Mouse (Mus musculus) cerebellum, adult 11-12 months (tissue): ENCODE measurements around the gene Emc4.

ENCODE experiments used
- DNase-seq: peaks from one replicate; pipeline ENCODE4 v3.0.0; 2022

Emc4 gene

GRCm38 (mm10) chr2:112337211-112337610 lies 30.6 kb downstream of the Emc4 start:
- no peak for DNase-seq

- no peak for DNase-seq
Measured at GRCm38 (mm10) chr2:112332051-112332898, 35.6 kb downstream of the Emc4 start.

DNA sequence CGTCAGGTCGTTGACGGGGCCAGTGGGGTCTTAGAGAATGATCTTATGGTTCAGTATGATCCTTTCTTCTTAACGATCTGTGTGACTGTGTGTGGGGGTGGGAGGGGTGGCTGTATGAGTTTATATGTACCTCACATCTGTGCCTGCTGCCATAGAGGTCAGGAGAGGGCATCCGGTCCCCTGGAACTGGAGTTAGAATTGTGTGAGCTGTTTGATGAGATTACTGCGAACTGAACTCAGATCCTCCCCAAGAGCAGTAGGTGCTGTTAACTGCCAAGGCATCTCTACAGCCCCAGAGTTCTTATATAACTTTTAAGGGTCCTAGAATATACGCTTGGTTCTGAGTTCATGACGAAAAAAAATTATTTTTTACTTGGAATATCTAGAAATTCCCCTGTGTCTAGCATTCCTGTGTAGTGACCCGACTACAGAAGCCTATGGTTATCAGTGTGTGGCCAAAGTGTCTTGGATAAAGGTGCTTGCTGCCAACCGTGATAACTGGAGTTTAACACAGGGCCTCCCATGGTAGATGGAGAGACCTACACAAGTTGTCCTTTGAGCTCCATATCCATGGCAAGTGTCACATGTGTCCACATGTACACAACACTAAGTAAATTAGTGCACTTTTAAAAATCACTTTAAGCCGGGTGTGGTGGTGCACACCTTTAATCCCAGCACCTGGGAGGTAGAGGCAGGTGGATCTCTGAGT lies 39.6 kb downstream of the Emc4 start:
- no peak for DNase-seq

DNA sequence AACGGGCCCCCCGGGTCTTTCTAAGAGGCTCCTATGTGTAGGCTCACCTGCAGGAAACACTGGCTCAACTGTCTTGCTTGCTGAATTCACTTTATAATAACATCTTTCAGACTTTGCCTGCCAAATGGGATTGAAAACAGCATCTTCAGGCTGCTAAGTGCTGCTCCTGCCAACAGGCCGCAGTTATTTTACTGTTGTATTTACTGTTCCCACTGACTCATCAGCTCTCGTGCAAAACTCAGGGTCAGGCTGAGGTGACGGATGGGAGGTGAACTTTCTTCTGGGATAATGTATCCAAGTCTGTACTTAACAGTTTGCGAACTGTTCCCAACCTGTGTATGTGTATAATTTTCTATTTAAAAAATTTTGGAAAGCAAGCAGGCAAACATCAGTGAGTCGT lies 48.9 kb downstream of the Emc4 start:
- no peak for DNase-seq

GRCm38 (mm10) chr2:112318227-112318626 lies 49.6 kb downstream of the Emc4 start:
- no peak for DNase-seq

- no peak for DNase-seq
Measured at GRCm38 (mm10) chr2:112315638-112316037, 52.2 kb downstream of the Emc4 start.
